Mouse (Mus musculus) neural tube, embryonic 14.5 days (tissue): Measurements from ENCODE around the gene Olfr631. TPM values are rescaled to one million over a fixed set of nuclear protein-coding genes. Genes with fewer than 3 reads are reported as not detected.
"Not testable (repeated sequence)": the region's sequence is repeated elsewhere in the genome, so short reads cannot be mapped to it uniquely, and the experiment has no call there.

ENCODE experiments used
- ATAC-seq: fragments of 200-750 bp; cut with Nextera tagmentation; 2 replicates; pipeline ENCODE4 v1.8.0; 2017; ENCODE audit warnings: low read depth, mild to moderate bottlenecking, moderate TSS enrichment, moderate library complexity
- H3K27ac ChIP-seq: fragments of 300-500 bp; sonication (generic); 2 replicates; pipeline ENCODE4 v1.5.1; 2014; ENCODE audit warnings: low read depth, mild to moderate bottlenecking, control low read depth, low read length, moderate library complexity, mixed read lengths
- H3K27me3 ChIP-seq: fragments of 300-500 bp; sonication (generic); 2 replicates; pipeline ENCODE4 v1.6.1; 2014; ENCODE audit warnings: low read length; ENCODE audit not compliant: control insufficient read depth, insufficient read depth
- H3K36me3 ChIP-seq: fragments of 300-500 bp; sonication (generic); 2 replicates; pipeline ENCODE4 v1.6.1; 2014; ENCODE audit warnings: low read length, mixed read lengths; ENCODE audit not compliant: control insufficient read depth, insufficient read depth
- H3K4me1 ChIP-seq: fragments of 300-500 bp; sonication (generic); 2 replicates; pipeline ENCODE4 v1.6.1; 2014; ENCODE audit warnings: low read length; ENCODE audit not compliant: control insufficient read depth, insufficient read depth
- H3K4me2 ChIP-seq: fragments of 300-500 bp; sonication (generic); 2 replicates; pipeline ENCODE4 v1.6.1; 2014; ENCODE audit warnings: mild to moderate bottlenecking, low read depth, low read length, control low read depth
- H3K4me3 ChIP-seq: fragments of 300-500 bp; sonication (generic); 2 replicates; pipeline ENCODE4 v1.5.1; 2014; ENCODE audit warnings: low read depth, low read length, control low read depth, mixed read lengths
- H3K9ac ChIP-seq: fragments of 300-500 bp; sonication (generic); replicated peaks from 2 replicates; pipeline ENCODE4 v1.6.1; 2014; ENCODE audit warnings: low read depth, mild to moderate bottlenecking, control low read depth, low read length, mixed read lengths
- H3K9me3 ChIP-seq: fragments of 300-500 bp; sonication (generic); 2 replicates; pipeline ENCODE4 v1.6.1; 2016; ENCODE audit warnings: low read length; ENCODE audit not compliant: control insufficient read depth
- WGBS: fragments of 180-500 bp; shearing (Covaris S2); extraction: QIAGEN DNeasy Blood & Tissue Kit; methylation state at CpG from one replicate; pipeline ENCODE4 v1.1.7; 2014; 5-methylcytosine and 5-hydroxymethylcytosine counted together
- polyA plus RNA-seq: library from polyadenylated mRNA; unstranded; fragments of >200 nt; fragmentation: Nextera tagmentation; extraction: Ambion mirVana; gene quantifications from 2 replicates; pipeline ENCODE4 v1.2.1, GENCODE M21; 2014

The Olfr631 gene
- polyA plus RNA-seq, 1 experiment from 2014 or later, result not detected

DNA sequence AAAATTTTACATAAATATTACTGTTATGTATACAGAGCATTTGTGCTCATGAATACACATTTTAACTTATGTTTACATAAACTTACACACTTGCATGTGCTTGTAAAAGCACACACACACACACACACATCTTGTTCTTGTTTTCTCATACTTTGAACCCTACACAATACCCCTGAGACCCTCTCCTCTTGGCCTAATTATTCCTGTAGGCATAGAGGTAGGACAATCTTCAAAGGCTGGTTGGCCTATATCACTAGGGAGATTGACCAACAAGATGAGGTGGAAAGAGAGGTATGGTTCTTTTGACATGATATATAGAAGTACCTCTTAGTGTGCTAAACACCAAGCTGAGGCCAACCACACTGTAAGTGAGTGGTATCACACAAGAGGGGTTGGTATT, 15.5 kb downstream of the Olfr631 start, which contains the start of gene Olfr633:
TSS of gene Olfr633 (plus strand) at position 301 of the 400 bp plus-strand sequence.
- Histone ChIP-seq H3K4me2 (no peak within 1 kb of the TSS), H3K4me1 (no peaks in the 10 kb centered on the region), H3K4me3 (no peak within 1 kb of the TSS), H3K27ac (no peak within 1 kb of the TSS), H3K9ac (no peak within 1 kb of the TSS), H3K36me3 (no peaks in the 10 kb centered on the region), H3K27me3 (no peaks in the 10 kb centered on the region), H3K9me3 (no peaks in the 10 kb centered on the region)
- no peak for ATAC-seq

DNA sequence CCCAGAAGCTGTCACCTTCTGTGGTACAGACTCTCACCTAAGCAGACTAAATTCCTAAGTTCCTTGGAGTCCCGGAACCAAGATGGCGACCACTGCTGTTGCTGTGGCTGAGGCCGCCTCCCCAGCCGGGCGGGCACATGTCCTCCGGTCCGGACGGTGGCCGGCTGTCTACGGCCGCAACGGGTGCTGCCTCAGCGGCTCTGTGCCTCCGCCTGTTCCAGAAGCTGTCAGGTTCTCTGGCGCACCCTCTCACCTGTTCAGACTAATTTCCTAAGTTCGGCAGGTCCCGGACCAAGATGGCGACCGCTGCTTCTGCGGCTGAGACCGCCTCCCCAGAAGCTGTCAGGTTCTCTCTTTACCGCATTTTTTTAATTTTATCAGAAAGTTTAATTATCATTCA, 38.2 kb downstream of the Olfr631 start:
- H3K9me3 ChIP-seq, H3K9ac ChIP-seq, H3K4me1 ChIP-seq, H3K4me2 ChIP-seq, H3K27ac ChIP-seq, H3K36me3 ChIP-seq, ATAC-seq, H3K27me3 ChIP-seq, H3K4me3 ChIP-seq: not testable (repeated sequence)
- WGBS, result 97% methylated on average over 22 of the region's 22 CpGs

DNA sequence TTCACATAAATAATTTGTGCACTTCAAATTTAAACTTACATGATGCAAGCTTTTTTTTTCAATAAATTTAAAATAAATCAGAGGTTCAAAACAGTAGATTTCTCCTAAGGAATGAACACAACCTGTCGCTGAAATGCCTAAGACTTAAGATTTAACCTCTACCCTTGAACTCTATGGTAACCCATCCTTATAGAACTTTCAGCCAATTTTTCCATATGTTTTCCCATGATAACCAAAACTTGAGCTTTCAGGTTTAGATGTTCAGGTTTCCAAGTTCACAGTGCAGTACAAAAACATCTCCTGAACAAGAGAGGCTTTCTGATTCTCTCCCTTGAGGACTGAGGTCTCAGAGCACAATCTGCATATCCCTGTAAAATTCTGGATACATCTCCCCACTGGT, 42.2 kb downstream of the Olfr631 start, which contains the start of gene Olfr635:
TSS of gene Olfr635 (plus strand) at position 301 of the 400 bp plus-strand sequence.
- no peak within 1 kb of the TSS for H3K27ac ChIP-seq
- no peaks in the 10 kb centered on the region for H3K4me1 ChIP-seq
- H3K9ac ChIP-seq, result no peak within 1 kb of the TSS
- no peak within 1 kb of the TSS for H3K4me3 ChIP-seq
- no peak for ATAC-seq
- no peak within 1 kb of the TSS for H3K4me2 ChIP-seq
- no peaks in the 10 kb centered on the region for H3K9me3 ChIP-seq
- no peaks in the 10 kb centered on the region for H3K27me3 ChIP-seq
- no peaks in the 10 kb centered on the region for H3K36me3 ChIP-seq
- 83% methylated on average over 1 of the region's 1 CpGs for WGBS

DNA sequence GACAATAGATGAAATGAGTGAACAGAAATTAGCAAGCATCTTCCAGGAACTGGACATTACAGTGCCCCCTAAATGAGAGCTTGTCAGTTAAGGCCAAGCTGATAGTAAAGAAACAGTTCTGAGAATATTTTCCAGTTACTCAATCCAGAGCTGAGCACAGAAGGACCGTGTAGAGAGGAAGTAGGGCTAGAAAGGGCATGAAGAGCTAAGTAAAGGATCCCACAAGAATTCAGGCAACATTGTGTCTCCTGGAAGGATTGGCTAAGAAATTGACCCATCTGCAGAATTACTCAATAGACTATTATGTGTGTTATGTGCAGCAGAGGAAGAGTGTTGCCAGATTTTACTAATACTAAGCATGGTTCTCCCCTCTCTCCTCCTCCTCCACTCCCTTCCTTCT, 43.2 kb downstream of the Olfr631 start:
- no peak for ATAC-seq
- WGBS, result 83% methylated on average over 1 of the region's 1 CpGs
- H3K9me3 ChIP-seq, result no peaks in the 10 kb centered on the region
- H3K27me3 ChIP-seq, result no peaks in the 10 kb centered on the region
- no peaks in the 10 kb centered on the region for H3K4me1 ChIP-seq
- H3K36me3 ChIP-seq, result no peaks in the 10 kb centered on the region
- H3K9ac ChIP-seq, result no peak overlapping the region
- H3K4me3 ChIP-seq, result no peak overlapping the region
- no peak overlapping the region for H3K4me2 ChIP-seq
- no peak overlapping the region for H3K27ac ChIP-seq

Other genes with a start within 250 kb of the Olfr631 start
- gene Olfr625-ps1, start 246.1 kb upstream of the Olfr631 start, polyA plus RNA-seq, result not detected in 2 replicates
- not detected in 2 replicates for gene Olfr243, start 214.2 kb upstream of the Olfr631 start, polyA plus RNA-seq
- not detected in 2 replicates for gene Olfr628, start 198.5 kb upstream of the Olfr631 start, polyA plus RNA-seq
- not detected in 2 replicates for gene Olfr629, start 183.9 kb upstream of the Olfr631 start, polyA plus RNA-seq
- gene Olfr630, start 171.5 kb upstream of the Olfr631 start, polyA plus RNA-seq, result not detected in 2 replicates
- not detected in 2 replicates for gene Olfr69, start 157.2 kb upstream of the Olfr631 start, polyA plus RNA-seq
- gene Olfr68, start 149.1 kb upstream of the Olfr631 start, polyA plus RNA-seq, result not detected in 2 replicates
- not detected in 2 replicates for gene Olfr67, start 137.0 kb upstream of the Olfr631 start, polyA plus RNA-seq
- 1,217 and 1,461 TPM in 2 replicates for gene Hbb-bt, start 114.8 kb upstream of the Olfr631 start, polyA plus RNA-seq
- gene Hbb-bs, start 100.7 kb upstream of the Olfr631 start, polyA plus RNA-seq, result 2,922 and 4,105 TPM in 2 replicates
- gene Hbb-bh2, start 88.3 kb upstream of the Olfr631 start, polyA plus RNA-seq, result not detected in 2 replicates
- gene Hbb-bh1, start 85.7 kb upstream of the Olfr631 start, polyA plus RNA-seq, result 1.5 and 5.1 TPM in 2 replicates
- 261 and 1,449 TPM in 2 replicates for gene Hbb-y, start 75.6 kb upstream of the Olfr631 start, polyA plus RNA-seq
- not detected in 2 replicates for gene Olfr66, start 42.6 kb upstream of the Olfr631 start, polyA plus RNA-seq
- not detected in 2 replicates for gene Olfr64, start 34.3 kb upstream of the Olfr631 start, polyA plus RNA-seq
- gene Olfr65, start 25.3 kb upstream of the Olfr631 start, polyA plus RNA-seq, result not detected in 2 replicates
- gene Olfr632, start 5.5 kb downstream of the Olfr631 start, polyA plus RNA-seq, result not detected in 2 replicates
- not detected in 2 replicates for gene Olfr633, start 15.6 kb downstream of the Olfr631 start, polyA plus RNA-seq
- 0.03 TPM in 1 of 2 replicates, not detected in the other for gene Olfr635, start 42.3 kb downstream of the Olfr631 start, polyA plus RNA-seq
- gene Olfr638, start 69.9 kb downstream of the Olfr631 start, polyA plus RNA-seq, result not detected in 2 replicates
- 0.04 TPM in 1 of 2 replicates, not detected in the other for gene Olfr639, start 88.5 kb downstream of the Olfr631 start, polyA plus RNA-seq
- not detected in 2 replicates for gene Olfr640, start 96.7 kb downstream of the Olfr631 start, polyA plus RNA-seq
- not detected in 2 replicates for gene Olfr641, start 106.6 kb downstream of the Olfr631 start, polyA plus RNA-seq
- gene Olfr642, start 123.8 kb downstream of the Olfr631 start, polyA plus RNA-seq, result not detected in 2 replicates
- not detected in 2 replicates for gene 4930516K23Rik, start 132.6 kb downstream of the Olfr631 start, polyA plus RNA-seq
- not detected in 2 replicates for gene Olfr644, start 143.0 kb downstream of the Olfr631 start, polyA plus RNA-seq
- gene Olfr645, start 156.6 kb downstream of the Olfr631 start, polyA plus RNA-seq, result not detected in 2 replicates
- gene Olfr646, start 176.0 kb downstream of the Olfr631 start, polyA plus RNA-seq, result not detected in 2 replicates
- not detected in 2 replicates for gene Ubqln5, start 201.0 kb downstream of the Olfr631 start, polyA plus RNA-seq
- not detected in 2 replicates for gene Olfr643, start 208.6 kb downstream of the Olfr631 start, polyA plus RNA-seq
- not detected in 2 replicates for gene Ubqln3, start 214.5 kb downstream of the Olfr631 start, polyA plus RNA-seq
- gene Ubqlnl, start 221.7 kb downstream of the Olfr631 start, polyA plus RNA-seq, result not detected in 2 replicates
- gene Olfm5, start 236.0 kb downstream of the Olfr631 start, polyA plus RNA-seq, result not detected in 2 replicates